Mouse (Mus musculus) layer of hippocampus, postnatal 10 days (tissue): ENCODE data around the gene Tbccd1. TPM values are rescaled to one million over a fixed set of nuclear protein-coding genes. Genes with fewer than 3 reads are reported as not detected.
"Not testable (repeated sequence)": the region's sequence is repeated elsewhere in the genome, so short reads cannot be mapped to it uniquely, and the experiment has no call there.

Source experiments
- DNase-seq, 2 experiments: peaks; one replicate each; pipeline ENCODE4 v3.0.0; 2021; ENCODE audit warnings: low spot score in 2 of 2
- total RNA-seq, 2 experiments: library from RNA; stranded (reverse); gene quantifications; 2 replicates each; pipeline ENCODE4 v1.2.3; 2021

Tbccd1 gene
- total RNA-seq, 2 experiments from 2014 or later = 12.2 to 14.4 TPM

DNA sequence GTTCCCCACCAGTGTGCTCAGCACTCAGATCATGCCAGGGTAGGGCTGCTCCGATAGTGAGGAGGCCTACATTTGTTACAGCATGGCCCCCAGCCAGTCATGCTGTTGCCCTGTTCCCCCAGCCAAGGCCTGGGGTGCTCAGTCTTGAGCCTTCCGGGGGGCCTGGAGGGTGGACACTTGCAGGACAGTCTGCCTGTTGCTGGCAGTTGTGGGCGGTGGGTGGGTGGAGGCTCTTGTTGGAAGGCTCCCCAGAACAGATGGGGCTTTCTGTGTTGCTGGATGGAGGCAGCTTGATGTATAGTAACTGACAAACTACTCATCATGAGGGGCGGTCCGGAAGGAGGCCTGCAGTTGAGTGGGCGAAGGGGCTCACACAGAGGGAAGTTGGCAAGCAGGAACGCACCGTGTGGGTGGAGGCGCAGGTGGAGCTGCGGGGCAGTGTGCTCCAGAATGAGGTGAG lies 67.5 kb downstream of the Tbccd1 start:
- DNase-seq = peak; percentile 54 to 63

DNA sequence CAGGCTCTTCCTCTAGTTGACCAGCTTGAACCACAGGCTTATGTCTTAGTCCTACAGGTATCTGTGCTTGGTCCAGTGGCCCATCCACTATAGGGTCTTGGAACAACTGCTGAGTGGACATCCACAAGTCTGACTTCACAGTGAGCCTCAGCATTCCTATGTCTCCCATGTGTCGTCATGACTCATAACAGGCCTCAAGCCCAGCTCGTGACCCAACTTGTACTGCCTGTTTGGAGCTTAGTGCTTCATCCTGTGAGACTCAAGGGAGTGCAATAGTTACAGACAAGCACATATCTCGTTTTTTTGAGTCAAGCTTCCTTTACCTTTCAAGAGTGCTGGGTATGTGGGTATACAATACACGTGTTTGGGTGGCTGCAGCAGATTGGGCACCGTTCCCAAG lies 74.8 kb downstream of the Tbccd1 start:
- DNase-seq = no peak

DNA sequence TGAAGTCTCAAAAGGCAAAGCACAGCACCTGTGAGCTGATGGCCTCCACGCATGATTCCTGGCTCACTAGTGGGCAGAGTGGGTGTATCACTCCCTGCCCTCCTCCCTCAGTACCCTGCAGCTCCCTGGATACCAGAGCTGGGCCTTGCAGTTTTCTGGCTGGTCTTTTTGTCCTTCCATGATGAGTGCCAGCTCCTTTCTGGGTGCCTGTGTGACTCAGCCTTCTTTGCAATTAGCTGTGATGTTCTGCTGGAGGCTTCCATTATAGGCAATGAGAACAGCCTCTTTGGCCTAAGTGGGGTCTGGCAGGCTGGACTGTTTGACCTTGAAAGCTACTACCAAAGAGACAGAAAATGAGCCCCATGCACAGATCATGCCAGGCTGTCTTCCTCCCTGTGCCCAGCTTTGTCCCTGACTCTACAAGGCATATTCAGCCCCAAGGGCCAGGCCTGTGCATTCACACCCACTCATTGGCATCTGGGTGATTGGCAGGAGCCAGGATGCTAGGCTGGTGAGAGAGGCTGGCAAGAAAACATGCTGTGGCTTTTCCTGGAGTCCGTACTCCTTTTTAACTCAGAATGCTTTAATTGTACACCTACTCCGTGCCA lies 78.1 kb downstream of the Tbccd1 start:
- peak; percentile 39 to 59 for DNase-seq

DNA sequence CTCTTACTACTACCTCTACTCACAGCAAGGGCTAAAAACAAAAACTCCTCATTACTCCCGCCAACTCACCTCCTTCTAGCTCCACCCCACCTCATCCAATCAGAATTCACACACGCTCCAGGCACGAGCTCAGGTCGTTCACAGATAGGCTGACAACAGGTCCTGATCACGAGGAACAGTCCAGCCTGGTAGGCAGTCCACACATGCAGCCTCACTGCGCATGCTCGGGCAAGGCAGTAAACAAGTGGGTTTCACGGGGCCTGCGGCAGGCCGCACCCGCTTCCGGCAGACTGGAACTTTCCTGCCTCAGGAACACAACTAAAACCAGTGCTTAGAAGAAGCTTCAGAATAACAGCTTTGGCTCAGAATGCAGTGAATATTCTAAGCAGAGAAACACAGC lies 79.2 kb downstream of the Tbccd1 start:
- DNase-seq = not testable (repeated sequence)

DNA sequence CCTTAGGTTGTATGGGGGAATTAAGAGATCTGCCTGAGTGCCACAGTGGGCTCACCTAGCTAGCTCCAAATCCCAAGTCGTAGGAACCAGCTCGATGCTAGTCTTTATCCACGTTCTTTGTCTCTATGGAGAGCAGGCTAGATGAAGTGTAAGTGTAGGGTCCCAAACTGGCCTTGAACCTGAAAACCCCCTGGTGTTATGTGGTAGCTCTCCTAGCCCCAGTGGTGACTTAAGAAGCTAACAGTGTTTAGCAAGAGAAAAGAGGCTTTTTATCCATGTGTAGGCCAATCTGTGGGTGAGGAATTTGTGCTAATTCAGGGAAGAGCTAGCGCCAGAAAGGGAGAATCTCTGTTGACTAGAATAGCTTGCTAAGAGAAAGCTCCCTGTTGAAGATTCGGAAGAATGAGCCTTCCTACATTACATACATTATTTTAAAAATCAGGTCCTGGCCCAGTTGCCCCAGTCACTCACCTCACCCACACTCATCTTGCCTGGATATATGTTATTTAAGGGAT lies 81.9 kb downstream of the Tbccd1 start:
- DNase-seq = no peak

DNA sequence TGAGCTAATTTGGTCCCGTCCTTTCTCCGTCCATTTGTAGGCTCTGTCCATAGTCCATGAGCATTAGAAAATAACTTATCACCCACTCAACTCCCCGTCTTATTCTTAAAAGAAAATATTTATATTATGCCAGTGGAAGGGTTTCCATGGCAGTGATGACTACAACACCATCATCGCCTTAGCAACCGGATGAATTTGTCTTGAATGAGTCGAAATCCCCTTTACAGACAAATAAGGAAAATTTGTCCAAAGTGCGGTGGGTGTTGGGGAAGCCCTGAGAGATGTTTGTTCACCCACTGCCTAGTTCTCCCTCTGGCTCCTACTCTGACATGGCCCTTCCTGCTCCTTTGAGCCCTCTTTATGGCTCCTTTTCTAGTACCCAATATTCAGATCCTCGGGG lies 88.8 kb downstream of the Tbccd1 start:
- no peak for DNase-seq

DNA sequence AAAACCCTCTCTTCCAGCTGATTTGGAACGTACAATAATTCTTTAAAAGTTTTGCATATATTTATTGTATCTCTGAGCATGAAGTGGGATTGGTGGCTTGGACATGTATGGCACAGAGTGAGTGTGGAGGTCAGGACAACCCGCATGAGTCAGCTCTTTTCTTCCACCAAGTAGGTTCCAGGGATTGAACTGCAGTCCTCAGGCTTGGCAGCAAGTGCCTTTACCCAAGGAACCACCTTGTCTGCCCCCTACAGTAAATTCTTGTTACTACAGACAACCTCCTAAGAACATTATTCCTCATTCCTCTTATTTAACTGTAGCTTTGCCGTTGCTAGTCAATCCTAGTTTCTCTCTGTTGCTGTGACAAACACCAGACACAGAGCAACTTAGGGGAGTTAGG lies 90.1 kb downstream of the Tbccd1 start:
- DNase-seq = no peak

DNA sequence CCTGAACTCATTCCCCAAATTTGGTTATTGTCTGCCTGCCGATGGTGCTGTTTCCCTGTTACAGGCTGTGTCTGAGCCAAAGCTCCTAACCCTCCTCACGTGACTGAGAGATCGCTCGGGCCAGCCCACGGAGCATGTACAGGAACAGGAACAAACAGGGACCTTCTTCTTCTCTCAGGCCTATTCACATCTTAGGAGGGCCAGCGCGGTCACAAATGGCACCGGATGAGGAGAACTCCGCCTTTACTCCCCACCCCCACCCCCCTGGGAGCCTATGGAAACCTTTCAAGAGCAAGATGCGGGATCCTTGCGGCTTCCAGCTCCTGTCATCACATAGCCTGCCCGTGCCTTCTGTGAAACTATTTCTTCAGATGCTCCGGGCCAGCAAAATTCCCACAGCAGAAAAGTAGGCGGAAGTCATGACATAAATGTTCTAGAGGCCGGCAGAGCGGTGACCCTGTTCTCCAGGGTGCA lies 90.7 kb downstream of the Tbccd1 start:
- DNase-seq = no peak

DNA sequence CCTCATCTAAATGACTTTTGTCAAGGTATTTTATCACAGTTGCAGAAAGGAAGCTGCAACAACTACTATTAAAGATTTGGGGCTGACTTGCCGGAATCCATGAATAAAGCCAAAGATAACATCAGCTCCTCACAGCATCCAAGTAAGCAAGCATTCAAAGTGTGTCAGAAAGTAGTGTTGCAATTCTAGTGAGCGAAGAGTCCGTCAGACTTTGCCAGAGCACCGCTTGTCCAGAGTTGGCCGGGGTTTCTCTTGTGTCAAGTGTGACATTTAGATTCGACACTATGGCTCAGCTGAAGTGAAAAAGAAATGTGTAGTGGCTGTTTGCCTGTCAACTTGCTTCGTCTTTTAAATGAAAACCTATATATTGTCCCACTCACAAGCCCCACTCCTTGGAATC lies 91.9 kb downstream of the Tbccd1 start:
- no peak for DNase-seq

Other genes starting within 250 kb of the Tbccd1 start
- gene Dgkg, start 200.4 kb downstream of the Tbccd1 start, total RNA-seq = 100 to 1,000 TPM; 113 to 120 TPM
- gene Crygs, start 46.1 kb downstream of the Tbccd1 start, total RNA-seq = under 1 TPM in 1 of 2 experiments, not detected in 1; 0.40 TPM
- gene Dnajb11, start 176 bp upstream of the Tbccd1 start, total RNA-seq = 10 to 100 TPM; 64.5 to 66.4 TPM
- not detected for gene Ahsg, start 33.6 kb upstream of the Tbccd1 start, total RNA-seq
- gene Fetub, start 60.7 kb upstream of the Tbccd1 start, total RNA-seq = under 1 TPM; 0.31 to 0.34 TPM
- not detected for gene Hrg, start 93.4 kb upstream of the Tbccd1 start, total RNA-seq
- not detected for gene Kng2, start 171.8 kb upstream of the Tbccd1 start, total RNA-seq
- gene Kng1, start 200.2 kb upstream of the Tbccd1 start, total RNA-seq = not detected
- gene Eif4a2, start 249.8 kb upstream of the Tbccd1 start, total RNA-seq = 100 to 1,000 TPM; 701 to 766 TPM